Mouse (Mus musculus): ENCODE measurements at regions not wholly inside any gene's neighbourhood (a gene's known extent, or its start where the extent isn't known, plus 50 kb on each side); places are given as distances from the start of the nearest gene placed in this dataset.

DNA sequence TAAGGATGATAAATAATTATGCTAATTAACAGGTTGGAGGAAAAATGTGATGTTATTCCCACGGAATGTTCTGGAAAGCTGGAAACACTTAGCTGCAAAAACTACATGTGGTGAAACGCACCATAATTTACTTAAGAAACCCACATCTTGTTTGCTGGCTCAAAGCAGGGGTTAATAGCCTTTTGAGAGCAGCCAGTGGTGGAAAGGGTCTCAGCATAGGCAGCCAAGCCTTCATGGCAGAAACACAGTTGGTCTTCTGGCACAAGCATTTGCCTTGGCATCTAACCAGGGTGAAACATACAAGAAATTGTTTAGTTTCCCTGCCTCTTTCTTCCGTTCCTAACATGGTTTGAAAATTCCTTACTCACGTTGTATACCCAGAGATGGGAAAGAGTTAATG is 192.1 kb upstream of the Gas1 start:
- no peak for DNase-seq

DNA sequence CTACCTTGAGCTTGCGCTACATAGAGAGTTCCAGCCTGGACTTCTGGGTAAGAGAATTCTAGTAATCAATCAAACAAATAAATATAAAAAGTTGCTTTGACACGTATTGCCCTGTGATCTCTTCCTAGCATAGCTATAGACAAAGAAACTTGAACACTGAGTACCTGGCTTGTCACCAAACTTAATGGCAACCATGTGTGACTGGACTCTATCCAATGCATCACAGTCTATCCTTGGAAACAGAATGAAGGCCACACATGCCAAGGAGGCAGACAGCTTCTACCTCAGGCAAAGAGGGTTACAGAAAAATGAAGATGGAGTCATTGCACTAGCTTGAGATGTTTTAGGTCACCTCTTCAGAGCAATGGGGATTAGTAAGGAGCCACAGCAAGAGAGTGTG is 194.5 kb upstream of the Gas1 start:
- DNase-seq: no peak

DNA sequence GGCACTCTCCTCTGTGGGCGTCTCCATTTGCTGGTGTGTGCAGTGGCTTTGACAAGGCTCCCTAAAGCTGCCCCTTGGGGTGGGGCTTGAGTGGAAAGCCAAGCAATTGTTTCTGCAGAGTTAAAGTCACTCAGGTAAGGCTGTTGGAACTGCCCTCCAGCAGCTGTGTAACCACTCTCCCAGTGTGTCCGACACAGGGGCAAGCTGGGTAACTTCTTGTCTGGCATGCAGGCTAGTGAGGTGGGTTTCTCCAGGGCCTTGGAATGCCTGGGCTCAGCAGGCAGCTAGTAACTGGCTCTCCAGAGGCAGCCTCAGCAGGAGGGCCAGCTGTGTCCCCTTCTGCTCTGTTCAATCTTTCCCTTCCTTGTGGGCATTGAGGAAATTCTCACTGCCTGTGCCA is 199.5 kb upstream of the Gas1 start:
- DNase-seq: no peak

DNA sequence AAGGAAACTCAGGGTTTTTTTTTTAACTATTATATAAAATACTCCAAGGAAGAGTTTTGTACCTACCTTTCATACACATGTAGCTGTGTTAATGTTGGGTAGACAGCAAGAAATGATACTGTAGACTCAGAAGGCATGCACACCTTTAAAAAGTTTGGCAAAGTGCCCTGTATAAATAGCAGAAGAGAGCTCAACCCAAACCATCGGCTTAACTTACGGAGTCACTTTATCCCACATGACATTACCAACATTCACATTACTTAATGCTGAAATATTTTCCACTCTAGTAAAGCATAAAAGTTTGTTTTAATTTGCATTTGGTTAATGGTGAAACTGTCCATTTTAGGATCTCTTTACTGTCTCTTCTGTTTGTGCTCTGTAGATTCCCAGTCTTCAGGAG is 205.7 kb upstream of the Gas1 start:
- DNase-seq: no peak

DNA sequence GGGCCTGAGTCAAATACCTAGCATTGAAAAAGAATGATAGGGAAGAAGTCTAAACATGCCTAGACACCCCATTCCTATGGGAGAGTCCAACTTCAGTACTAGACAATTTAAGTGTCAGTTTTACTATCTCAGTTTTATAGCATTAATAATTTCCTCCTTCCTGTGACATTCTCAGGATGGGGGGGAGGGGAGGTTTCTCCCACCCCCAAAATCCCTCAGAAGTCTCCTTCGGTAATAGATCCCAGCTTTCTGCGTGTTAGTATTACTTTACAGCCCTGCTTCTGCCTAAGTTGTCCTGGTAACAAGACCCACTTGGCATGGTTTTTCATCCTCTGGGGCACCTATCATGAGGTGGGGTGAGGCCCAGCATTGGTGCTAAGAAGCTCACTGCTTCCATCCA is 202.9 kb upstream of the Dapk1 start:
- no peak for DNase-seq

DNA sequence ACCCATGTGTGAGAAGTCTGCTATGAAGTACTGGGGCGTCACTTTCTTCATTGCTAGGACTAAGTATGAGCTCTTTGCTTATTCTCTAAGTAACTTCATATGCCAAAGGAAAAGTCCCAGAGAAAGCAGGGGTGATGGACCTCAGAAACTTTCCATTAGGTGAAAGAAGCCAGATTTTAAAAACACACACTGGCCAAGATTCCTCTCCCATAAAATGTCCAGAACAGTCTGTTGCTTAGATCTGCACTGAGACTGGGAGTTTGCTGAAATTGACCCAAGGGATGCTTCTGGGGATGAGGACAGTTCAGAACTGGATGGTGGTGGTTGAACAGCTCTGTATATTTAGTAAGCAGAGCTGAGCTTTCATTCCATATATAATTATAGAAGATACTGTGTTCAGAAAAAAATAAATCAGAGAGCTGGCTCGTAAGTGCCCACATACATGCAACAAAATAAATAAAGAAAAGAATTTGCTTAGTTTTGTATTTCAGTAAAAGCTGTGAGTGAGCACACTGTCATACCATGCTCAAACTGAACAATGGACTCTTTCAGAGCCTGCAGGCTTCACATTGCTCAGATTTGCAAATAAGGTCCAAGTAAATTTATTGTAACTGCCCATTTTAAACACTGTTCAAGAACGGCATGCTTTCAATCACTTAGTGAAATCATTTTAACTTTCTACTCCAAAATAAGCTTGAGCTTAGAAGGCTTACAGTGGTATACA is 200.8 kb upstream of the Dapk1 start:
- DNase-seq: no peak

DNA sequence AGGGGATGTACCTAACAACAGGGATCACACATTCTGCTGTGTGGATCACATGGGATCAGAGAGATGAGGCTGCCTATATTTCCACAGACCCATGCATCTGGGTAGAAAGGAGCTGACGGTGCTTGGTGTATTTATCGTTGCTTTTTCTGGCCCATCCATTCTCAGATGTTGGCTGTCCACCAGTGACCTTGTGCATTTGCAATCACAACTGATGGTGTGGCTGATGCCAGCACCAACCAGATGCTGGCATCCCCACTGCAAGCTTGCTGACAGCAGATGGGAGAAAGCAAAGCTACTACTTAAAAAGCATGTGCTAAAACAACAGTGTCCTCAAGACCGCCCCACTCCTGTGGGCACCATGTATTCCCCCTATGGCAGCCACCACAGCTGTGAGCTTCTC is 198.3 kb upstream of the Dapk1 start:
- no peak for DNase-seq

DNA sequence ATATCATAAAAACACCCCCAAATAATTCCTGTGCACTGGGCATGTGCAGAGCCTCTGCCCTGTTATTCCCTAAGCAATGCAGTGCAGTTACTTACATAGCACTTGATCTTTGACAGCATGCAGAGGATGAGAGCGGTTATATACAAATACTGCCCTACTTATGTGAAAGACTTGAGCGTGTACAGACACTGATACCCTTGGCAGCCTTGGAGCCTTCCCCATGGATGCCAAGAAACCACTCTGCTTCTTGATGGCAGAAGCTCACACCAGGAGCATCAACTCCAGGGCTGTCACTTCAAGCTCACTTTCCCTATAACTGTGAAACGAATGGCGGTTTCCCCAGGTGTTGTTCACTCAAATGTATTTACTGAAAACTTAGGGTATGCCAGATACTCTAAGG is 194.4 kb upstream of the Dapk1 start:
- no peak for DNase-seq

DNA sequence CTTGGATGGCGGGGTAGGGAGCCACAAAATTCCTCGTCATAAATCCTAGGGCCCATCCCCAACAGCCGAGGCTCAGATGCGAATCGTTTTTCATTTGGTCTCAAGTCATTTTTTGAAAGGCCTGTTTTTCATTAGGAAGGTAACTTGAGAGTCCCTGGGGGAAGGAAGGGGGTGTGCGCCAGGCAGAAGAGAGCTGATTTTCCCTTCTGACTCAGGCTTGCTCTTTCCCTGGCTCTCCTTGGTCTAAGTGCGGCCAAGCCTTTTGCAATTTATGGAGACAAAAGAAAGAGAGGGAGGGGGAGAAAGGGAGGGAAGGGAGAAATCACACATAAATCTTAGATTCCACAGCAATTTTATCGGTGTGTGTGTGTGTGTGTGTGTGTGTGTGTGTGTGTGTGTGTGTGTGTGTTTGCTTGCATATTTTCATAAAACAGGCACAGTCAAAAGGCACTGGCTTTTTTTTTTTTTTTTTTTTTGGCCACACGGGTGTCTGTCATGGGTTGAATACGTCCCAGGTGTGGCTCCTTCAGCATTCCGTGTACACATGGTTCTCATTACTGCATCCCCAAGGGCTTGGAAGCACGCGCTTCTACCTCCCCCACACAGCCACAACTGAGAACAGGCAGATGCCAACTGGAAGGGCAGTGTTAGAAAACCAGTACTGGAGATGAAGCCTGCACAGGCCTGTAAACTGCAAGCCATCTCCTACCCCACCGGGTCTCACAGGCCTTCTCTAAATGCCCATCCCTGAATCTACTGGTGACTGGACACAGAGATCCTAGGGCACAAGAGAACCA is 191.8 kb upstream of the Dapk1 start:
- no peak for DNase-seq

DNA sequence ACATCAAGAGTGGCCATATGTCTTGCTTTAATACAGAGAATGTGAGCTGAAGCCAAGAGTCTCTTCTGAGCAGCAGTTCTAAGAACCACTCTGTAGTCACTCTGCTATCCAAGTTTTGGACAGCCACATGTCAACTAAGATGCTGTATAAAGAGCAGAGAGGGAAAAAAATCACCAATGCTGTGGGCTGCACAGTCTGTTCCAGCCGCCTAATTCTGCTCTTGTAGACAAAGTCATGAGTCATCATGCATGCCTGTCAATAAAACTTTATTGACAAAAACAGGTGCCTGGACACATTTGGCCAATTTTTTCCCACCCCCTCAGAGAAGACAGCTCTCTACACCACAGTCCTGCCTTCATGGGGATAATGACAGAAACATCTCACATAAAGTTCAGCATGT is 185.7 kb upstream of the Dapk1 start:
- no peak for DNase-seq

DNA sequence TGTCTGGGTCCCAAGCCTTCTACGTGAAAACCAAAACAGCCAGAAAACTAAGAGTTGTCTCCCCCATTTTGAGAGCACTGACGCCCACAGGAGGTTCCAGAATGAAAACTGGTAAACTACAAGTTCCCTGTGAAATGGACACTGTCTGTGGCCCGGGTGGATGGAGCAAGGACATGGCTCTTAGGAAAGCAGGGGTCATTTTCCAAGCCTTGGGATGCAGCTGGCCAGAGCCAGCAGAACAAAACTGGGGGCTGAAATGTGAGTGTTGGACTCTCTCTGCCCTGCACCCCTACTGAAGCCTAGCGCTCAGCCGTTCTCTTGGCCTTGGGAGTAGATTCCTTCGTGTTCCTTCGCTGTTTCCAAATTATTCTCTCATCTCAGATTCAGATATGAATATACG is 184.7 kb upstream of the Dapk1 start:
- no peak for DNase-seq

DNA sequence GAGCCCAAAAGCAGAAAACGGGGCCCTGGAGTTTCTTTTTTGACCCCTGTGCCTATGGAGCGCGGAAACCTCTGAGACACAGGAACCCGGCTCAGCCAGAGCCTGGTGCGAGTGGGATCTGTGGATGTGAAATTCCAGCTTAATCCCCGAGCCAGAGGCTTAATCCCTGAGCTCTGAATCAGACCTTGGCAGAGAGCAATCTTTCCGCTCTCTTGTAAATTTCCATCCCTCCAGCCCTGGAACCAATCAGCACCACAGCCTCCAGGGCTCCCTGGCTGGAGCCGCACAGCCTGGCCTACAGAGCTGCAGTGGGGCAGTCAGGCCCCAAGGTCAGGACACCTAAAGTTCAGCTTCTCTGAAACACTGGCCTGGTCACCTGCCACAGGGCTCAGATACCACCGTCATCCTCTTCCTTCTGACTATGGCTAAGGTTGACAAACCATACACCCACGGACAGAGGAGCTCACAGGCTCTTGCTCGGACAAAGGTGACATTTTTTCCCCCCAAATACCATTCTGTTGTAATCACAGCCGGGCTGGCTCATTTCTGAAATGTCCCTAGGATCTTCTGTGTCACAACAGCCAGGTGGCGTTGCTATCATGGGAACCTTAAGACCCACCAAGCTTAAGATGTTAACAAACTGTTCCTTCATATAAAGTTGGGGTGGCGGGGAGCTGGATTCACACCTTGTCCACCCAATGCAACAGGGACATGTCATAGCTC is 184.2 kb upstream of the Dapk1 start:
- no peak for DNase-seq

DNA sequence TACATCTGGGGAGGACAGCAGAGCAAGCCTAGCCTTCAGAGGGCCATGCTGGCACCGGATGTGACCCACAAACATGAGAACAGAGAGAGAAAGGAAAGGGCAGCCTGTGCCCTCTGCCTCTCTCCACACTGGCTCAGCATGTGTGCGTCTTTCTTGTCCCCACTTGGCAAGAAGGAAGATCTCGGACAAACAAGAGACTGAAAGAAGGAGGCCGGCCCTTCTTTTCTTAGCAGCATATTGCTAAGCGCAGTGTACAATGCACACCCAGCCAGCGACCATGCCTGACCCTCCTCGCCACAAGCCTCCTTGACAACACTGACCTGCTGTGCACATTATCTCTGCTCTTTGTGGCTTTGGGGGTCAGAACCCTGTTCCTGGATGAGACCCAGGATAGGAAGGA is 181.4 kb upstream of the Dapk1 start:
- no peak for DNase-seq

DNA sequence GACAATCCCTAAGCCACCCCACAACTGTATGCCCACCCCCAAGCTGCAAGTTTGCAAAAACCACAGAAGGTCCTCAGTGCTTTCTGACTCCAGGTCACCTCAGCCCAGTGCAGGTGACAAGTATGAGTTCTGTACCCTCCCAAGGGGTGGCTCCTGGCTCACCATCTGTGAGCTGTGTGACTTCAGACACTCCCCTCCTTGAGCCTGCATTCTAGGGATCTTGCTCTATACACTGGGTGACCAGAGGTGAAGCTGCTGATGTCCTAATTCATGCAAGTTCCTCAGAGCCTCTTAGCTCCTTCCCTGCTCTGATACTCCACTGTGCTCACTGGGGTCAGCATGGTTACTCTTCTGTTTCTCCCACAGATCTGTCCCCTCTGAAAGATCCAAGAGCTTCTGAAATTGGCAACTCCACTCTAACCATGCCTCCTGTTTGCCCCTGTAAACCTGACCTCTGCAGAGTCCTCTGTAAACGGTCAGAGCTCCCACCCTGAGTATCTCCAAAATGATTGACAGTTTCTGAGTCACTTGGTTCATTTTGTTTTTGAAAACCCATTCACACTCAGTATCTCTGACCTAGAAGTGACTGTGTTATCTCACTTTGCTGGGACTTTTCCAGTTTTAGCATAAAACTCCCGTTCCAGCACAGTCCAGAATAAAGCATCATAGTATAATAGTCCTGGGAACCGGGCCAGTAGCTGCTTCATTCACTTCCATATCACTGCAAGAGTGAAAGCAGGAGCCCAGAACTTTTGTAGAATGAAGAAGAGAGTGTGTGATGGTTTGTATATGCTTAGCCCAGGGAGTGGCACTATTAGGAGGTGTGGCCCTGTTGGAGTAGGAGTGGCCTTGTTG is 180.7 kb upstream of the Dapk1 start:
- no peak for DNase-seq

DNA sequence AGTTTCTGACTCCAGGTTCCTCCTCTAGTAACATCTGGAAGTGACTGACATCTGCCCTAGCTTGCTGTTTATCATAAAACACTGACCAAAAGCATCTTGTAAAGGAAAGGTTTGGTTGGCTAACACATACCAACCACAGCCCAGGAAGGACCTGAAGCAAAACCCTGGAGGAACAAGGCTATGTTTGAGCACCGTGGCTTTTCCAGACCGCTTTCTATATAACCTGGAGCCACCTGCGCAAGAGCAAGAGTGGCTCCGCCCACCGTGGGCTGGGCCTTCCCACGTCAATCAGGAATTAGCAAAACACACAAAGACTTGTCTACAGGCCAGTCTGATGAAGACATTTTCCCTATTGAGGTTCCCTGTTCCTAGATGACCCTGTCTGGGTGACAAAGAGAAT is 177.5 kb upstream of the Dapk1 start:
- DNase-seq: no peak

DNA sequence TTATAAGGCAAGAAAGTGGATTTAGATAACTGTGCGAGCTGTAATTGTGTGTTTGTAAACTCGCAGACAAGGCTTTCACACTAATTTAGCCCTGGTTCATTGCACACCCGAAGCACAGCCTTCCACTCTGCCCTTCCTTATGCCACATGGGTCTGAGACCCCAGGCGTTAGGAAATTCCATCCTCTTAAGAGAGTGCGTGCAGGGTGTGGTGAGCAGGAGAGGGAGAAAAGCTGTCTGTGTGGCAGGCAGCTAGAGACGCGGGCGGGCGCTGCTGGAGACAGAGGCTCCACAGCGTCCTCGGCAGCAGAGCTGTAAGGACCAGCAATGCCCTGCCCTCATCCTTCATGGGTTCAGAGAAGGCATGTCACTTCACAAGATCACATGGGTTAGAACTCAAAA is 176.6 kb upstream of the Dapk1 start:
- no peak for DNase-seq

DNA sequence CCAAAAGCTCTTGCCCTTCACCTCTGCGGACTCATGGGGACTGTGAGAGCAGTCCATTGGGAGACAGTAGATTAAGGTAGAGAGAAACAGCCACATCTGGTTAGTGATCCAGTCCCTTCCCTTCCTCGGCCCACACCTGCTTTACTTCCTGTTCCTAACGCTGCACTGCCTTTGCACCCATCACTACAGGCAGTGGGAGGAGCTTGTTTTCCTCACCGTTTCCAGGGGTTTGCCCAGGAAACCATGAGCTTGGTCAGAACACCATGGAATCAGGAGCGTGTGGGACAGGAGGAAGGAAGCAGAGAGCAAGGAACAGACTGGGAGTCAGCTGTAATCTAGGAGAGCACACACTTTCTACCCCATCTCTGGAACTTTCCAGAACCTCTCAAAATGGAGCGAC is 176.2 kb upstream of the Dapk1 start:
- no peak for DNase-seq

DNA sequence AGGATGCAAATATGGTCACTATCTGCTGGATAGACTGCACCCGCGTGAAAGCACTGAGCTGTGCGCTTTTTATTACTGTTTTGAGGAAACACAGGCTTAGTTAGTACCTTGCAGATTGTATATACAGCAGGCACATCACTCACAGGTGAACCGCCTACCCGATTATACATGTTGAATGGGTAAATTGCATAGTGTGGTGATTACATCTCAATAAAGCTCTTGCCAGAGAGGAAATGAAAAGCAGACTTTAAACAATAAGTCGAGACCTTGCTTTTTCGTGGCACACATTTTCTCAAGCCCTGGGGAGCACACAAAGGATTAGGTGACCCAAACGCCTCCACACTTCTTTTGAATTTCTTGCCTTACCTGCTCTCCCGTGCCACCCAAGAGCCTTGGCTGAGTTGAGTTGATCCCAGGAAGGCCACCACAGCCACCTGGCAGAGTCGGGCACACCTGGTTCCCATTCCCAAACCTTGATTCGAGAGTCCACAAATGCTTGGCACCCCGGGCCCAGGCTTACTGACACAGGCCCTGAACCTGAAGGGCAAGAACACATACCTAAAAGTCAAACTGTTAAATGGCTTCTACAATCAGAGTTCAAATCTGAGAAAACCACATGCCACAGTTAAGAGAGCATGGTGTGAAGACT is 175.4 kb upstream of the Dapk1 start:
- no peak for DNase-seq

DNA sequence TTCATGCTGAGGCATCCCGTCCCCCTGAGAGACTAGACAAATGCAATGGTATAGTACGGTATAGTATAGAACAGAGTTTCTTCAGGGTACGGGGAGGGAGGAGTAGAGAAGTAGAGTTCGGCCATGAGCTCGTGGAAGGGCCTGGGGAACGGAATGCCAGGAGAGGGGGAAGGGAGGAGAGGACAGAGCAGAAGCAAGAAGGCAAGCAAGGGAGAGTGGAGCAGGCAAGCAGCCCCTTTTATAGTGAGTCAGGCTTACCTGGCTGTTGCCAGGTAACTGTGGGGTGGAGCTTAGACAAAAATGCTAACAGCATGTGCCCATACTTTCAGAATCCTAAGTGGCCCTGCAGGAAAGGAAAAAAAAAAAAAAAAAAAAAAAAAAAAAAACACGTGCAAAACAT is 174.7 kb upstream of the Dapk1 start:
- no peak for DNase-seq

DNA sequence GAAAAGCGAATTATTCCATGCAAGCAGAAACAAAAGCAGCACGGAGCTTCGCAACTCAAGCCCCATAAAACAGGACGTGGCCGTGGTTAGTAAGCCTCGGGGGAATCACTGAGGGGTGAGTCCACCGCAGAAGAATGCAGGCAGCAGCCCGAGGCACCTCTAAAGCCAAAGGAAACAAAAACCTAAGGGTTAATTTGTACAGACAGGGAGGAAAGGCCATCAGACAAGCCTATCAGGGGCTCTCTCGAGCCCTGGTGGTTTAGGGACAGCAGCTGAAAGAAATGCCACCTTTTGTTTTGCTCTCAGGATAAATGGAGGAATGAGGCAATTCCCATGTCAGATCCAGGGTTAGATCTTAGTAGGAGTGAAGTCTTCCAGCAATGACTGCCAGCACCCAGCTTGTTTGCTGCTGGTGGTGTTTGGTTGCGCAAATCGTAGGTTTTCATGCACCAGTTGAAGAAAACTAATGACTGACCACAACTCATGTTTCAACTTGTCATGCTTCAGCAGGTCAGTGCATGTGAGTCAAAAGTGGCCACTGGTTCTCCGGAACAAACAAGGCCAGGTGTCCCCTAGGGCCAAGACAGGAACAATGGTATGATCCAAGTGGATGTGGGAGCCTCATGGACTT is 173.9 kb upstream of the Dapk1 start:
- DNase-seq: no peak

DNA sequence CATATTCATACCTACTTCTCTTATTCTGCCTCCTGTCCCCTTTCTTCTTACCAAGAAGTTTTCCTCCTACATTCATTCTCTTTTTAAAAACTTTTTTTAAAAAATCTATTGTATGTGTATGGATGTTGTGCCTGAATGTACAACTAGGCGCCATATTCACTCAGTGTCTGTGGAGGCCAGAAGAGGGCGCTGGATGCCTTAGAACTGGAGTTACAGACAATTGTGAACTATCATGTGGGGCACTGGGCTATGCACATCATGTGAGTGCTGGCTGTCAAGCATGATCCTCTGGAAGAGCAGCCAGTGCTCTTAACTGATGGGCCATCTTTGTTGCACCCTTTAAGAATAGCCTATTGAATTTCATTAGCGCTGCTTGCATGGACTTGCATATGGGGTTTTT is 172.6 kb upstream of the Dapk1 start:
- DNase-seq: no peak

DNA sequence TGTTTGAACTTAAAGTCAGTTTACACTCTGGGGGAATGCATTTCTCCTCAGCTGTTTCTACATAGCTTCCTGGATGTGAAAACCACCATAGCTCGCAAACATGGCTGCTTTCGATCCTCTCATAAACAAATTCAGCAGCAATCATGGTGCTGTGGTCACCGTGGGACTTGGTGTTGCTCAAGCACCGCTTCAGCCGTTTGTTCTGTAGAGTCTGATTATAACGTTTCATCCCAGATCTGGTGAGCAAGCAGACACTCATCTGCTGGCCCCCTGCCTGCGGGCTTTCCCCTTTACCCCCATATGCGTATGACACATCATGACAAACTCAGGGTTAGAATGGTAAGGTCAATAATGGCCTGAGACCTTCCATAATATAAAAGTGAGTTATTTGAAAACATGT is 170.3 kb upstream of the Dapk1 start:
- no peak for DNase-seq

Measured in cerebellum, adult 11 months (tissue).